Mouse (Mus musculus) C2C12 (cell line): ENCODE data around the gene Hmgcl.

Source experiments
- CEBPB ChIP-seq: IDR thresholded peaks from one replicate; pipeline ENCODE4 v1.6.1; 2011; ENCODE audit warnings: low read depth, mild to moderate bottlenecking, control low read depth, moderate library complexity
- CTCF ChIP-seq: IDR thresholded peaks from one replicate; pipeline ENCODE4 v1.5.1; 2011; ENCODE audit not compliant: control insufficient read depth, insufficient read depth, insufficient read length
- FOSL1 ChIP-seq: IDR thresholded peaks from one replicate; pipeline ENCODE4 v1.8.0; 2011; ENCODE audit warnings: mild to moderate bottlenecking, low read length; ENCODE audit not compliant: poor library complexity, insufficient read depth, severe bottlenecking
- MAX ChIP-seq: IDR thresholded peaks from one replicate; pipeline ENCODE4 v1.6.1; 2011; ENCODE audit warnings: mild to moderate bottlenecking, control low read depth
- MYOD1 ChIP-seq: IDR thresholded peaks from one replicate; pipeline ENCODE4 v1.6.1; 2011; ENCODE audit warnings: low read depth; ENCODE audit not compliant: control insufficient read depth, insufficient read length
- MYOG ChIP-seq: IDR thresholded peaks from one replicate; pipeline ENCODE4 v1.6.1; 2011; ENCODE audit not compliant: control insufficient read depth, insufficient read length; ENCODE audit errors: extremely low read depth
- USF1 ChIP-seq: IDR thresholded peaks from one replicate; pipeline ENCODE4 v1.6.1; 2011; ENCODE audit warnings: low read depth, mild to moderate bottlenecking, control low read depth, moderate library complexity

GRCm38 (mm10) chr4:135966283-135966682 lies 20.0 kb downstream of the Hmgcl start:
- TF ChIP-seq CTCF = no peak
- no peak for TF ChIP-seq USF1
- no peak for TF ChIP-seq FOSL1
- TF ChIP-seq MYOG = no peak
- TF ChIP-seq MYOD1 = no peak
- TF ChIP-seq MAX = no peak
- no peak for TF ChIP-seq CEBPB
